Mouse (Mus musculus) testis, adult 2 months (tissue): ENCODE results near the gene Ackr4.

Experiments
- CTCF ChIP-seq: fragments of 200-500 bp; IDR thresholded peaks from 2 replicates; pipeline ENCODE4 v1.5.1; 2012; ENCODE audit warnings: low read depth, mild to moderate bottlenecking, inconsistent platforms, low read length, moderate library complexity; ENCODE audit not compliant: control insufficient read depth, insufficient read depth, insufficient replicate concordance
- POLR2A ChIP-seq: fragments of 200-500 bp; IDR thresholded peaks from 2 replicates; pipeline ENCODE4 v1.6.1; 2012; ENCODE audit warnings: low read depth, mild to moderate bottlenecking, inconsistent platforms, low read length, moderate library complexity; ENCODE audit not compliant: control insufficient read depth

DNA sequence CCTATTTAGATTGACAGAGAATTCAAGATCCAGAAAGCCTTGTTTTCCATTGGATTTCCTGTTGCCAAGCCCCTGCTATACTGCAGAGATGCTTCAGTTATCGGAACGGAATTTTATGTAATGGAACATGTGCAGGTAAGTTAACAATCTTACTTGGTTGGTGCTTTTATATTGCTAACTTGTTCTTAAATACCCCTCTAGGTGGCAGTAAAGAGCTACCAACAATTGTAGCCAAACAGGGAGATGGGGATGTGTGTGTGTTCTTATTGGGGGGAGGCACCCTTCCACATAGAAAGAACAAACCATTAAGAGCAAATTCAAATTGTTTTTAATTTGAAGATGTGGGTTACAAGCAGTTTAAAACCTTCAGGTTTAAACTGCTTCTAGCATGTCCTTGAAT, 50.9 kb downstream of the Ackr4 start:
- no peak for TF ChIP-seq POLR2A
- TF ChIP-seq CTCF, result no peak
